Mouse (Mus musculus): ENCODE data around the gene Gm973. TPM values are rescaled to one million over a fixed set of nuclear protein-coding genes. Genes with fewer than 3 reads are reported as not detected.

The Gm973 gene
- not detected for total RNA-seq (2023)

GRCm38 (mm10) chr1:59516026-59516917, at the start of gene Gm973:
TSS of gene Gm973 (plus strand) at chr1:59516264.

GRCm38 (mm10) chr1:59482331-59482695, 33.8 kb upstream of the Gm973 start, which contains the start of gene Fzd7:
TSS of gene Fzd7 (plus strand) at chr1:59482424.

GRCm38 (mm10) chr1:59670641-59671168, 154.6 kb downstream of the Gm973 start, which contains the start of gene Sumo1:
TSS of gene Sumo1 (minus strand) at chr1:59670834.

DNA sequence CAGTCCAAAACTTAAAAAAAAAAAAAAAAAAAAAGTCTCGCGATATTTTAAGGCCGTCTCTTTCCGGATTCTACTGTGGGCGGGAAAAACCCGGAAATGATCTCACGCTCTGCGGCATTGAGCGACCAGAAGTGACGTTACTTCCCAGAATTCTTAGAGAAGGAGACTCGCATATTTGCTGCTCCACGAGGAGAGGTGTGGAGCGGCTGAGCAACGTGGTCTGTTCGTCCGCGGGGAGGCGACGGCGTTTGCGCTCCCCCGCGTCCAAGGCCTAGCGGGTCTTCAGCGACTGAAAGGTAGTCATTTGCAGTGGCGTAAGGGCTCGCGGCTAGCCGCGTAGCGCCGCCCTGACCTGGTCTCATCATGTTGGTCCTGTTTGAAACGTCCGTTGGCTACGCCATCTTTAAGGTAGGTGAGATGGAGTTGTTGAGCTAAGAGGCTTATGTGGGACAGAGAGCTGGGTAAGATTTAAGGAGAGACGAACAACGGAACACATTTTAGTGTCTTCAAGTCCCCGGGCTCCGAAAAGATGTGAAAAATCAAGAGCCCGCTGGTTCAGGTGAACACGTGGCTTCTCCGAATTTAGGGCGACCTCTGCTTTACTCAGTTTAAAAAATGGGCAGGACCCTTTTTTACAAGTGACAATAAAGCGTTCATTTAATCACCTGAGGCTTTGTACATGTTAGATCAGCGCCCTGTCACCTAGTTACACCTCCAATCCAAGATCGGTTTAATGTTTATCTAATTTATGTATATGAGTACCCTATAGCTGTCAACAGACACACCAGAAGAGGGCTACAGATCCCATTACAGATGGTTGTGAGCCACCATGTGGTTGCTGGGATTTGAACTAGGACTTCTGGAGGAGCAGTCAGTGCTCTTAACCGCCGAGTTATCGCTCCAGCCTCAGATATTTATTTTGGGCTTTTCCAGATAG, 169.0 kb downstream of the Gm973 start, which contains the start of gene Nop58:
Gene Nop58, plus strand, starts transcription at position 153 of the 937 bp plus-strand sequence.

Other genes with a start within 250 kb of the Gm973 start
- under 1 TPM in 1 of 2 experiments, not detected in 1; 0.20 TPM for gene Fzd7, start 33.8 kb upstream of the Gm973 start, total RNA-seq (2023)
- 10 to 100 TPM; 78.6 to 82.7 TPM for gene Sumo1, start 154.6 kb downstream of the Gm973 start, total RNA-seq (2023)
- 100 to 1,000 TPM; 140 to 146 TPM for gene Nop58, start 168.7 kb downstream of the Gm973 start, total RNA-seq (2023)
- gene Bmpr2, start 247.1 kb downstream of the Gm973 start, total RNA-seq (2023): 1 to 10 TPM; 1.2 to 1.9 TPM